Mouse (Mus musculus): ENCODE measurements around the gene Atp2b2. TPM values are rescaled to one million over a fixed set of nuclear protein-coding genes. Genes with fewer than 3 reads are reported as not detected.

Atp2b2 gene
- polyA plus RNA-seq (2021; fragmentation: Nextera tagmentation): 71.3 and 98.2 TPM in 2 replicates
- long read RNA-seq, experiment 1, full-length matches to known transcripts: 75 of 328 reads
- long read RNA-seq, experiment 1, partial matches to known transcripts: 108 of 328 reads
- long read RNA-seq, experiment 1, other reads (novel, unspliced or antisense): 145 of 328 reads
- long read RNA-seq, experiment 2, full-length matches to known transcripts: 510 of 910 reads
- long read RNA-seq, experiment 2, partial matches to known transcripts: 145 of 910 reads
- long read RNA-seq, experiment 2, other reads (novel, unspliced or antisense): 255 of 910 reads

DNA sequence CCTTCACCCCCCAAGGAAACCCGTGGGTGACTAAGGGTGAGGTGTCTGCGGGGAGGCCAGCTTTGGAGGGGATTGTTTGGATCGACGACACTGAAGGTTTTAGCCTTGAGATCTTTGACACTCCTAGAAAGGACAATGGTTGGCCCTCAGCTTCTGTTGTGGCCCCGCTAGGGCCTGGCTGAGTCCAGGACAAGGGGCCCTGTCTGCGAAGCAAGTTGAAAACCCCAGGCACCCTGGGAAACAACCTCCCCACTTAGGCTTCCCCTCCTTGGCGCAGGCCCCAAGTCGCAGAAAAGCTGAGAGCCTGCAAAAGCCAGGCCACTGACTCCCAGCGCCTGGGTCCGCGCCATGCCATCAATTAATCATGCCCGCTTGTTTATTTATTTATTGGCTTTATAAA lies at the start of gene Atp2b2:
Gene Atp2b2, minus strand, starts transcription at position 282 of the 400 bp plus-strand sequence.

DNA sequence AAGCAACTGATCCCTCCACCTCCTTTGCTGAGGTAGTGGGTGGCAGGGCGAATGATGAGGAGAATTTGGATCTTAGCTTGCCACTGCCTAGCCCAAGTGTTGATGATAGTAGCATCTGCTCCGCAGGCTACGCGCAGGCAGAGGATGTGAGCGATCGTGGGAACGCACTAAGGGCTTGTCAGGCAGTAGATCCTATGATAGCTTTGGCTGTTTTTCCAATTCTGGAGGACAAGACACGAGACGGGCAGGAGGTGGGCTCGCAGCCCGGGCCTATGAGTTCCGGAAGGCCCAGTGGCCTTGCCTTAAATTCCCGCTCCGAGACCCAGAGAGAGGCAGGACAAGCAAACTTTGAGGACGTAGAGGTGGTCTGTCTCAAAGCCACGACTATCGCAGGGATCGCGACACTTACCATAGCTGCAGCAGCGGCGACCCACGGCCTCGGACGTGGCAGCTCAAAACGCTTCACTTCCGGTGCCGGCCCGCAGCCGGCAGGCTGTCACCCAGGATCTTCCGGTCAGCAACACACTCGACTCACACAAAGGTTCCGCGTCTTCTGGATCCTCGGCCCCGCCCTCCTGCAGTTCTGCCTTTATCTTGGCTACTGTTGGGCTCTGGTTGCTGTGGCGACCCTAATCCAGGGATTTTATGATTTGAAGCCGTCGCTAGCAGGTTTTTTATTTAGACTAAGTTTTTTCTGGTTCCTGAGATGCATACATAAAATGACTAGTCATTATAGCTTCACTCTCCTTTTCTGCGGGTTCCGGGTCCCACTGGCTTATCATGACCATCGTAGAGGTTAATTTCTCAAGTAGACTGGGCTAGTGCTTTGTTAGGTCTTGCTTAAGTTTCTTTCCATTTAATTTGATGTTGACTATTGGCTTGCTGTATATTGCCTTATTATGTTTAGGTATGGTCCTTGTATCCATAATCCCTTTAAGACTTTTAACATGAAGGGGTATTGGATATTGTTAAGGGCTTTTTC lies 301.9 kb downstream of the Atp2b2 start, which contains the start of gene Sec13:
Gene Sec13, minus strand, starts transcription at position 508 of the 982 bp plus-strand sequence.

DNA sequence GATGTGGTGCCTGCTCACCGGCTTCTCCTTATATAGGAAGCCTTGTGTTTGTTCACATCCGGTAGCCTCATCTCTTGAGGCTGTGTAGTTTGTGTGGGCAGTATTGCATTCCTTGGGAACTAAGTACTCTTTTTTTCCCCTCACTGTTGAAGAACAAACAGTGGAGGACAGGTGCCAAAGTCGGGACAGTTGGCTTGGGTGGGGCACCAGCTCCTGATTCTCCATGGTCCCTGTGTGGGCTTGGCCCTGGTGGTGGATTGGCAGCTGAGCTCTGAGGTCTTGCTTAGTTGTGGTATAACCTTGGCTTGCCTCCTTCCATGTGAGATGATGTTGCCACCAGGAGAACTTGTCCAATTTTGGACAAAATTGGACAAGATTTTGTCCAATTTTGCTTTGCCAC lies 322.5 kb downstream of the Atp2b2 start, which contains the start of gene Ghrl:
Gene Ghrl, minus strand, starts transcription at position 3 of the 400 bp plus-strand sequence.

DNA sequence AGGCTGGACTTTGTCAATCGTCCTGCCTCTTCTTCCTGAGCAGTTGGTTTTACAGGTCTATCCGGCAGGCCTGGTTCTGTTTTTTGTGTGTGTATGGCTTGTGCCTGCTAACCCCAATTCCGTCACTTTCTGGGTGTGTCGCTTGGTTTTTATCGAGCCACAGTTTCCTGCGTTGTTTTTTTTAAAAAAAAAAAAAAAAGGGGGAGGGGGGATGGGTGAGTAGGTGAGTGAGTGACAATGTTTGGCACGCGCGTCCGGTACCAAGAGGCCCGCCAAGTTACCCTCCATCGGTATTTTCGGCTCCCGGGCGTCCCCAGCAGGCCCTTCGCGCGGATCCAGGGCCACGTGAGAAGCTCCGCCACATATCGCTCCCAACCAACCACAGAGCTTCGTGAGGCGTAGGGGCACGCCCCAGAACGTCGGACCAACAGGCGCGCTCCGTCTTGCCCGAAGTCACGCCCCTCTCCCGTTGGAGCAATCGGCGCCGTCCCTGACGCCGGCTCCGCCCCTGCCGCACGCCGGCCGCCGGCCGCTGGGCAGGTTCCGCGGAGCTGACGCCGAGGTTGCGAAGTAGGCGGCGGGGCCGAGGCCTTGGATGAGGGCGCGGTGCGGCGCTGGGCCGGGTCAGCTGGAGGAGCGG lies 345.7 kb downstream of the Atp2b2 start, which contains the start of gene Tatdn2:
Gene Tatdn2, plus strand, starts transcription at position 469 of the 640 bp plus-strand sequence.

Small RNA genes lying within 50 kb of the gene (microRNA-seq; reads per million reads assigned to microRNA genes)
- gene Mir7042: 1.1 reads per million

Other genes with a start within 250 kb of the Atp2b2 start
- gene Slc6a11, start 88.6 kb upstream of the Atp2b2 start, polyA plus RNA-seq (2021; fragmentation: Nextera tagmentation): 11.2 and 11.7 TPM in 2 replicates
- 150 and 211 TPM in 2 replicates for gene Slc6a1, start 240.0 kb upstream of the Atp2b2 start, polyA plus RNA-seq (2021; fragmentation: Nextera tagmentation)

Measured in layer of hippocampus, adult 6 months (tissue).